Mouse (Mus musculus) heart, embryonic 14.5 days (tissue): ENCODE measurements at regions not wholly inside any gene's neighbourhood (a gene's known extent, or its start where the extent isn't known, plus 50 kb on each side); places are given as distances from the start of the nearest gene placed in this dataset.

Source experiments
- ATAC-seq: fragments of 200-750 bp; cut with Nextera tagmentation; 2 replicates; pipeline ENCODE4 v1.8.0; 2017; ENCODE audit warnings: low read depth, moderate TSS enrichment; ENCODE audit not compliant: insufficient number of reproducible peaks, insufficient read depth, low FRiP score
- H3K27ac ChIP-seq, 2 experiments: fragments of 200-500 bp in 1 of 2; fragments of 300-500 bp in 1 of 2; sonication (generic) in 1 of 2; replicated peaks in 1 of 2; 2 replicates each; pipeline ENCODE4 v1.5.1; 2012 to 2014; ENCODE audit warnings: low read depth in 2 of 2, low read length in 2 of 2, control low read depth in 1 of 2, mild to moderate bottlenecking in 1 of 2, mixed read lengths in 1 of 2; ENCODE audit not compliant: control insufficient read depth in 1 of 2, insufficient read depth in 1 of 2
- H3K27me3 ChIP-seq: fragments of 300-500 bp; sonication (generic); 2 replicates; pipeline ENCODE4 v1.6.1; 2014; ENCODE audit warnings: mild to moderate bottlenecking, low read length, control low read depth; ENCODE audit not compliant: control insufficient read depth, insufficient read depth
- H3K36me3 ChIP-seq: fragments of 300-500 bp; sonication (generic); 2 replicates; pipeline ENCODE4 v1.6.1; 2014; ENCODE audit warnings: mild to moderate bottlenecking, control low read depth, low read length, mixed read lengths; ENCODE audit not compliant: control insufficient read depth, insufficient read depth
- H3K4me1 ChIP-seq, 2 experiments: fragments of 200-500 bp in 1 of 2; fragments of 300-500 bp in 1 of 2; sonication (generic) in 1 of 2; 2 replicates each; pipeline ENCODE4 v1.6.1; 2012 to 2014; ENCODE audit warnings: low read length in 2 of 2, control low read depth in 1 of 2, mixed read lengths in 1 of 2; ENCODE audit not compliant: control insufficient read depth in 2 of 2, insufficient read depth in 2 of 2
- H3K4me2 ChIP-seq: fragments of 300-500 bp; sonication (generic); 2 replicates; pipeline ENCODE4 v1.6.1; 2014; ENCODE audit warnings: mild to moderate bottlenecking, low read length
- H3K4me3 ChIP-seq, 2 experiments: fragments of 200-500 bp in 1 of 2; fragments of 300-500 bp in 1 of 2; sonication (generic) in 1 of 2; 2 replicates each; pipeline ENCODE4 v1.5.1; 2012 to 2014; ENCODE audit warnings: low read length in 2 of 2, mild to moderate bottlenecking in 2 of 2, control low read depth in 1 of 2, low read depth in 1 of 2, moderate library complexity in 1 of 2; ENCODE audit not compliant: control insufficient read depth in 1 of 2, insufficient read depth in 1 of 2
- H3K9ac ChIP-seq: fragments of 300-500 bp; sonication (generic); 2 replicates; pipeline ENCODE4 v1.6.1; 2014; ENCODE audit warnings: mild to moderate bottlenecking, low read length
- H3K9me3 ChIP-seq: fragments of 300-500 bp; sonication (generic); 2 replicates; pipeline ENCODE4 v1.6.1; 2016; ENCODE audit warnings: low read length, control low read depth; ENCODE audit not compliant: control insufficient read depth
- WGBS: fragments of 180-500 bp; shearing (Covaris S2); extraction: QIAGEN DNeasy Blood & Tissue Kit; methylation state at CpG from one replicate; pipeline ENCODE4 v1.1.7; 2014; 5-methylcytosine and 5-hydroxymethylcytosine counted together

DNA sequence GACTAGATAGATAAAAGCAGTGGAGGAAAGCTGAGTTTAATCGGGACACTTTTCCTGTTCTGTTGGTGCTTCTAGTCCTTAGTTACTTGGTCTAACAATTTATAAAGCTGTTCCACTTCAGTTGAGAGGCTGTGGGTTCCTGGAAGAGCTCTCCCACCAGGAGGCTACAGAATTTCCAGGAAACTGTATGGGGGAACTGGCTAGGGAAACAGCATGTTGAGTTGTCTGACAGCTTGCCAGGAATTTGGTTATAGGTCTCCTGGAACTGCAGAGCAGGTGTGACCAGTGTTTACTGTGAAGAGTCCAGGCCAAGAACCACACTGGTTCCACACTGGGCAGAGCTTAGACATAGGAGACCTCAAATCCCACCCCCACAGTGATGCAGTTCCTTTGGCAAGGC lies 65.0 kb upstream of the Pik3cg start:
- Histone ChIP-seq H3K36me3 (no peaks in the 10 kb centered on the region), H3K4me1 (no peaks in the 10 kb centered on the region), H3K4me3 (no peak overlapping the region), H3K27ac (no peak overlapping the region), H3K9me3 (no peaks in the 10 kb centered on the region), H3K4me2 (no peak overlapping the region), H3K9ac (no peak overlapping the region), H3K27me3 (no peaks in the 10 kb centered on the region)
- WGBS = 77% methylated on average over 1 of the region's 1 CpGs
- ATAC-seq = no peak

DNA sequence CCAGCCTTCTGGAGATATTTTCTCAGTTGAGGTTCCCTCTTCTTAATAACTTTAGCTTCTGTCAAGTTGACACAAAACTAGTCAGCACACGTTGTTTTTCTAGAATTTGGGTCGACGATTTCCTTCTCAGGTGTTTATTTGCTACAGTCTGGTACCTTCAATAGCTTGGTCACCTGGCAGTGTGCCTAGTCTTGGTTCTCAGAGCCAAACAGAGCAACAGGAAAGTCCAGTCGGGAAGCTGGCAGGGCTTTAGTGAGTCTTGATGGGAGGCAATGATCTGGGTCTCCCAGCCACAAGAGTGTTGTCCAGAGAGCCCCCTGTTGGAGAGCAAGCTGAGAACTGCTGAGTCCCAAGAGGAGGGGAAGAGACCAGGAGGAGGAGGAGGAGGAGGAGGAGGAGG lies 71.4 kb upstream of the Pik3cg start:
- Histone ChIP-seq H3K4me1 (no peaks in the 10 kb centered on the region; a peak in 1 of 4 replicates), H3K36me3 (no peaks in the 10 kb centered on the region), H3K27ac (no peak overlapping the region), H3K9me3 (no peaks in the 10 kb centered on the region), H3K27me3 (no peaks in the 10 kb centered on the region), H3K4me3 (no peak overlapping the region), H3K9ac (no peak overlapping the region), H3K4me2 (no peak overlapping the region)
- 72% methylated on average over 4 of the region's 4 CpGs for WGBS
- ATAC-seq = no peak

DNA sequence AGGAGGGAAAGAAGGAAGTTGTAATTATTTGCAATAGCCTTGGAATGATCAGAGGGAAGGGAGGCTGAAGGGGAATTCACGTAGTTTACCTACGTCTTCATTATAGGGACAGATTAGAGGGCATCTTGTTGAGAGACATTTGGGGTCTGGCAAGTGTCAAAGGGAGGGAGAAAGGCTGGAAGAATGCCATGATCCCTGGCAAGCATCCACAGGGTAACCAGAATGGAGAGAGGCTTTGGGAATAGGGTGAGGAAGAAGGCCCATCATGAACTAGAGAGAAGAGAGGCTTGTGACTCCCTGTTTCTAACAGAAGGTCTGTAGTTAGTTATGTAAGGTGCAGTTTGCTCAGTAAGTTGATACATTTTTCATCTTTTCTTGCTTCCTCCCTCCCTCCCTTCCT lies 71.8 kb upstream of the Pik3cg start:
- Histone ChIP-seq H3K27me3 (no peaks in the 10 kb centered on the region), H3K4me1 (no peaks in the 10 kb centered on the region; a peak in 1 of 4 replicates), H3K27ac (no peak overlapping the region), H3K4me2 (no peak overlapping the region), H3K9me3 (no peaks in the 10 kb centered on the region), H3K9ac (no peak overlapping the region), H3K36me3 (no peaks in the 10 kb centered on the region), H3K4me3 (no peak overlapping the region)
- no peak for ATAC-seq
- 16% methylated on average over 2 of the region's 2 CpGs for WGBS

DNA sequence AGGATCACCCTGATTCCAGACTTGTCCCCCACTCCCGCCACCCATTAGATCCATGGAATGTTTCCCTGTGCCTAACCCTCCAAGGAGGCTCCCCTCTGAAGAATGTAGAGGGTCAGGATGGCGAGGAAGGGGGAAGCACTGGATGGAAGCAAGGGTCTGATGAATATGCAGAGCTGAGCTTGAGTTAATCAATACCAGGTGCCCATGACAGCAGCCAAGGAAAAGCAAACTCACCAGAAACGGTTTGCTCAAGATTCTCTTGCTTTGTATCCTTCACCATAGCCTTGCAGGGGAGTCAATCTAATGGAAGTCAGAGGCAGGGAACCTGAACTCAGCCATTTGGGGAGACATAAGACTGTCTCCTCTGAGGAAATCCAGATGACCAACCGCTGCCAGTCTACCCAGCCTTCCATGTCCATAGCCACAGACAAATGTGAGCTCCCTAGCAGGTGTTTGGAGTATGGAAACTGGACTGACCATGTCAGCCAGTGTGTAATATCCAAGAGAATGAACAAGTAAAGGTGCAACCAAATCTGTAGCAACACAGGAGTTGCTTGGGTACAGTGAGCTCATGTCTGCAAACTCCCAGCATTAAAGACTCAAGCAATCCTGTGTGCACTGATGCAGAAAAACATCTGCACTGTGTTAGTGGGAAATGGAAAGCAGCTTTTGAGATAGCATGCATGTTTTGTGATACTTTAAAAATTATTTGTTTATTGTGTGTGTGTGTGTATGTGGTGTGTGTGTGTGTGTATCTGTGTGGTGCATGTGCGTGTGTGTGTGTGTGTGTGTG lies 74.1 kb upstream of the Pik3cg start:
- H3K27me3 ChIP-seq = no peaks in the 10 kb centered on the region
- no peaks in the 10 kb centered on the region for H3K9me3 ChIP-seq
- H3K4me3 ChIP-seq = no peak overlapping the region
- H3K4me1 ChIP-seq = no peaks in the 10 kb centered on the region; a peak in 1 of 4 replicates
- ATAC-seq = no peak
- no peaks in the 10 kb centered on the region for H3K36me3 ChIP-seq
- WGBS = 71% methylated on average over 5 of the region's 5 CpGs
- H3K27ac ChIP-seq = no peak overlapping the region
- no peak overlapping the region for H3K4me2 ChIP-seq
- H3K9ac ChIP-seq = no peak overlapping the region

DNA sequence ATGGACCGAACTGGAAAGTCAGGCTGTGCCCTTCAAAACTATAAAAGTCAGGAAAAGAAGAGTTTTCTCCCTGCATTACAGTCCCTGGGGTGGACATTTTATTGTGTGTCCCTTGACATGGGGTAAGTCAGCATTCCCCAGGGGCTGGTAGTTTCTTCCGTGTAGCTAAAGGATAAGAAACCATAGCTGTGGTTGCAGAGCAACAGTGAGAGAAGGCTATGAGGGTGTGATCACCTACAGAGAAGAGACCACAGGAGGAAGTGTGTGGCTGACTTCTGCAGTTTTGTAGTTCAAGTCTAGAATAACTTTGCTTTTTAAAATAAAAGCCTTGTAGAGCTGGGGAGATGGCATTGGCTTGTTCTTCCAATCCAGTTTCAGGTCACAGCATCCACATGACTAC lies 76.6 kb upstream of the Pik3cg start:
- H3K27ac ChIP-seq = no peak overlapping the region
- 45% methylated on average over 2 of the region's 2 CpGs for WGBS
- H3K4me1 ChIP-seq = no peaks in the 10 kb centered on the region; a peak in 1 of 4 replicates
- no peaks in the 10 kb centered on the region for H3K27me3 ChIP-seq
- H3K4me2 ChIP-seq = no peak overlapping the region
- no peaks in the 10 kb centered on the region for H3K36me3 ChIP-seq
- ATAC-seq = no peak
- no peak overlapping the region for H3K4me3 ChIP-seq
- no peak overlapping the region for H3K9ac ChIP-seq
- H3K9me3 ChIP-seq = no peaks in the 10 kb centered on the region

DNA sequence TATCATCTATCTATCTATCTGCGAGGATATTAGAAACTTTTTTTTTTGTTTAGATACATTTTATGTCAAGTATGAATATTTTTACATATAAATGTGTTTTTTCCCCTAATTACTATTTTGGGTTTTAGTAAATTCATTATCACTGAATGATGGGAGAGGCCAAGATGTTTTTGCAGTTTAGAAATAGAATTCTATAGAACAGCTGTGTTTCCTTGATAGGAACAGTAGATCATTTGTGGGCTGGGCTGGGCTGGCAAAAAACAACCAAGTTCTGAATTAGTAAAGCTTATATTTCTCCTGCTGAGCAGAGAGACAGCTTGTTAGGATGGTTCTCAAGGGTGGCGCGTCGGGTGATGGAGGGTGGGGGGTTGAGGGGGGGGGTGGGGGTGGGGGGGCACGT lies 78.2 kb upstream of the Pik3cg start:
- Histone ChIP-seq H3K27me3 (no peaks in the 10 kb centered on the region), H3K4me2 (no peak overlapping the region), H3K4me1 (peaks cover 0 to 6% of the 10 kb centered on the region in 2 experiments; a peak in 1 of 4 replicates), H3K27ac (no peak overlapping the region), H3K9ac (no peak overlapping the region), H3K4me3 (no peak overlapping the region), H3K36me3 (no peaks in the 10 kb centered on the region), H3K9me3 (no peaks in the 10 kb centered on the region)
- ATAC-seq = no peak
- WGBS = 16% methylated on average over 5 of the region's 5 CpGs

DNA sequence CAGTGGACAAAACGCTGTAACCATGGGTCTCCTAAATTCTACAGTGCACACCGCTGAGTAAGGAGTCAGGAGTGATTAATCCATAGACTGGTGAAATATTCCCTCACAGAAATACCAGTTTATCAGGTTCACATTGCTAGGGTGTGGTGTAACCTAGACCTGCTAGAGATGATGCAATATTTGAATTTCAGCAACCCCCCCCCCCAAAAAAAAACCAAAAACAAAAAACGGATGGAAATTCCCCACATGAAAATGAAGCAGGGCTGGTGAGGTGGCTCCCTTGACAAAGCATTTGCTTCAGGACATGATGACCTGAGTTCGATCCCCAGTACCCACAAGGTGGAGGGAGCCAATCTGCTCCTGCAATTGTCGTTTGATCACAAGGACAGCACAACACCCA lies 82.7 kb upstream of the Pik3cg start:
- Histone ChIP-seq H3K9ac (no peak overlapping the region), H3K9me3 (no peaks in the 10 kb centered on the region), H3K4me2 (no peak overlapping the region), H3K36me3 (no peaks in the 10 kb centered on the region), H3K4me3 (no peak overlapping the region), H3K27ac (no peak overlapping the region), H3K4me1 (peaks cover 0 to 6% of the 10 kb centered on the region in 2 experiments; a peak in 1 of 4 replicates), H3K27me3 (no peaks in the 10 kb centered on the region)
- ATAC-seq = no peak
- WGBS = 78% methylated on average over 5 of the region's 5 CpGs
